Mouse (Mus musculus) T-cell, adult 2 months (primary cell): ENCODE results near the gene Frs3.
A peak's percentile ranks its signal among the peaks of the same experiment; 100 is the strongest.
"Not testable (repeated sequence)": the region's sequence is repeated elsewhere in the genome, so short reads cannot be mapped to it uniquely, and the experiment has no call there.

ENCODE experiments used
- DNase-seq: peaks from one replicate; pipeline ENCODE4 v3.0.0; 2022; ENCODE audit warnings: low spot score

Gene Frs3

DNA sequence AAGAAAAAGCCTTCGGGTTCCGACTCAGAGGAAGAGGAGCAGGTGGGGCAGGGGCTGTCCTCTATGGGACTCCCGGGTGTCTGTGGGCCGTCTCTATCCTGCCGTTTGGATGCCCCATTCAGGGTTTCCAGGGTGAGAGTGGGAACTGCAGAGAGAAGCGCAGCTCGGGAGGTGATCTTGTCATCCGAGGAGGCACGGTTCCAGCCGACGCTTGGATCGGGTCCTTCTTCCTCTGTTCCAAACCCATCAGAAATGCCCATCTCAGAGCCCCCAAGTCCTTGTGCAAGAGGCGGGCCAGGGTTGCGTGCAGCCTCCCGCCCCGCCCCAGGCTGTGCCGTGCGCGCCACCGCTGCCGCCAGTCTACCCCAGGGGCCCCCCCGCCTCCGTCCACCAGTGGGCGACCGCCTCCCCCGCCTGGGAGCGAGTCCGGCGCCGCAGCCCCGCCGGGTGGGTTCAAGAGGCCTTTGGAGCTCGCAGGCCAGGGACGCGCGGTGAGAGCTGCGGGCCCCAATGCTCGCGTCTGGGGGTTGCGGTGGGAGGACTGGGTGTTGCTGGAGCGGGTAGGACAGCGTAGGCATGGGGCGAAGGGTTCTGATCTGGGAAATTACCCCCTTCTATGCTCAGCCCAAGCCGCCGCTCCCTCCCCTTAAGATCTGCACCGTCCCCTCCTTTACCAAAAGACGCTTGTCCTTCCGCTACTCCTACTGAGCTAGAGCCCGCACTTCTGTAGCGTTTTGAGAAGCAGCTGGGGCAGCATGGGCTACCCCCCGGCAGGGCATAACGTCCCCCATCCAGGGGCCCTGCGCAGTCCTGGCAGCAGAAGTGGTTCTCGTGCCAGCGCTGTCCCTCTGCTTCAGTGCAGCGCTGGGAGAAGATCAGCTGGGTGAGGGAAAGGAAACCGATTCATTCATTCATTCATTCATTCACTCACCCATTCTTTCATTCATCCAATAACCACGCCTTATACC is at the start of gene Frs3:
Gene Frs3 (plus strand): TSS at position 423 of the 968 bp plus-strand sequence.
- peak; percentile 40 for DNase-seq

DNA sequence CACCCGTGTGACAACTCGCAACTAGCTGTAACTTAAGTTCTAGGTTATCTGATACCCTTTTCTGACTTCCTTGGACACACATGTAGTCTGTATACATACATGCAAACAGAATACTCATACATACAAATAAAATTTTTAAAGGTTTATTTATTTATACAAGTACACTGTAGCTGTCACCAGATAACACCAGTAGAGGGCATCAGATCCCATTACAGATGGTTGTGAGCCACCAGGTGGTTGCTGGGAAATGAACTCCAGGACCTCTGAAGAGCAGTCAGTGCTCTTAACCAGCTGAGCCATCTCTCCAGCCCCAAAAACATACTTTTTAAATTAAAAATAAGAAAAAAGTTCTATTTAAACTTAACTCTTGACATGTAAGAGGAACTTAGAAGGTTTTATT is 45.8 kb upstream of the Frs3 start:
- DNase-seq = no peak

DNA sequence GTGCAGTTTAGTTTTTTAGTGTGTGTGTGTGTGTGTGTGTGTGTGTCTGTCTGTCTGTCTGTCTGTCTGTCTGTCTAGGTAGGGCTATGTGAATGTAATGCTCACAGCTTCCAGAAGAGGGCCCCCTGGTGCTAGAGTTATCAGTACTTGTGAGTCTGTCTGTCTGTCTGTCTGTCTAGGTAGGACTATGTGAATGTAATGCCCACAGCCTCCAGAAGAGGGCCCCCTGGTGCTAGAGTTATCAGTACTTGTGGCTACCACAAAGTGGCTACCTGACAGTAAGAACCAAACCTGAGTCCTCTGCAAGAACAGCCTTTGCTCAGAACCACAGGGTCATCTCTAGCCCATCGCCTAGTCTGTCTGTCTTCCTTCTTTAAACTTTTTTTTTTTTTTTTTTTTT is 42.1 kb upstream of the Frs3 start:
- DNase-seq = peak; percentile 64

DNA sequence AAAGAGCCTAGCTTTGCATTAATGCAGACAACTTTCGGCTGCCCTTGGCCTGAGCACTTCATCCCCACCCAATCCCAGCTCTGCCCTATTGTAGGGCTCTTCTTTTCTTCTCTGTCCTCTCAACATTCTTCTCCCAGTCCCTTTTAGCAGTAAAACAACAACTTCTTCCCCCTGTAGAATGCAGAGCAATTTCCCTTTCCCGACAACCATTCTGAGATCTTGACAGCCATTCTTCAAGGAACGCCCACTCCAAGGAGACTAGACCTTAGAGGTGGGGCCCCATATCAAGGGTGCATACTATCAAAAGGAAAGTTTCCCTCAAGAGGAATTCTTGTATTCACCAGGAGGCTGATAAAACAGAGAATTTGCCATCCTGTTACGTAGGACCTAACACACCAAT is 39.9 kb upstream of the Frs3 start:
- DNase-seq = no peak

DNA sequence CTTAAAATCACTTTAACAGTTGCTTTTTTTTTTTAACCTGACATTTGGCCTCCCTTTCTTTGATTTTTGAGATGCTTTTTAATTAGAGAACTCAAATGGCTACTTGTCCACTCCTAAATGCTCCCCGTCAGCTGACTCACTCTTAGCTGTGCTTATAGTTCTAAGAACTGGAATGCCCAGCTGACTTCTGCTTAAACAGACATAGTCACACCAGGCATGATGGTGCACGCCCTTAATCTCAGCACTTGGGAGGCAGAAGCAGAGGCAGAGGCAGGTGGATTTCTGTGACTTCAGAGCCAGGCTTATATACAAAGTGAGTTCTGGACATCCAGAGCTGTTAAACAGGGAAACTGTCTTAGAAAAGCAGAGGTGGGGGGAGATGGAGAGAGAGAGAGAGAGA is 36.9 kb upstream of the Frs3 start:
- DNase-seq = no peak

DNA sequence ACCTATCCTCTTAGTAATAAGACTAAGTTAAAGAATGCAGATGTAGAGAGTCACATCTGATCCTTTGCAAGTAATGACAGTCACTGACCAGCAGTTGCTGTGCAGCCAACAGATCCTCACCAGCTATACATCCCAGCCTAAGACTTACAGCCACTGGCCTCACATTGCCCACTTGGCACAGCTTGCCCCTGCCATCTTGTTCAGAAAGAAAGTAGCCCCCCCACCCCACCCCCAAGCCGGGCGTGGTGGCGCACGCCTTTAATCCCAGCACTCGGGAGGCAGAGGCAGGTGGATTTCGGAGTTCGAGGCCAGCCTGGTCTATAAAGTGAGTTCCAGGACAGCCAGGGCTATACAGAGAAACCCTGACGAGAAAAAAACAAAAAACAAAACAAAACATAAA is 34.5 kb upstream of the Frs3 start:
- not testable (repeated sequence) for DNase-seq

DNA sequence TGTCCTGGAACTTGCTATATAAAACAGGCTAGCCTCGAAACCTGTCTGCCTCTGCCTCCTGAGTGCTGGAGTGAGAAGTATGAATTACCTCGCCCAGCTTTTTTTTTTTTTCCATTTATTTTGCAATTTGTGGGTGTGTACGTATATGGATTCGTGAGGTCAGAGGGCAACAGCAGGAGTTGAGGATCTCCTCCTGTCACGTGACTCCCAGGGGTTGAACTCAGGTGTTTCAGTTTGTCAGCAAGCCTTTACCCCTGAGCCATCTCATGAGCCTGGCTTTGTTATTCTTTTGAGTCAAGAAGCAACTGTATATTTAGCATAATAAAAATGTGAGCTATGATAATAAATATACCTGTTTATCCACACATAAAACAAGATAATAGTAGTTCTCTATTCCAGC is 33.1 kb upstream of the Frs3 start:
- DNase-seq = no peak

DNA sequence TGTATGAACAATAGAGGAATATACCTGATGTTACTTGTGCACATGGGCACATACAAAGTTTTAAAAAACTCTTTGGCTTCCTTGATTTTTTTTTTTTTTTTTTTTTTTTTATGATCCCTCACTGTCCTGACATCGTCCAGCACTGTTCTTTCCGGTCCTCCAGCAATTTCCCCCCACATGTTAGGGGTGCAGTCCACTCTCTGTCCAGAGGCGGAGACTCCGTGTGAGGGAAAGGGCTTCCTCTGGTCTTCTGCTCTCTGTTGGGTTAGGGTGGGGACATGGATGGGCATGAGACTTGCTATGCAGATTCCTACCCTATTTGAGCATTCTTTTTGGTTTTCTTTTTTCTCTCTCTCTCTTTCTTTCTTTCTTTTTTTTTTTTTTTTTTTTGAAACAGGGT is 30.9 kb upstream of the Frs3 start:
- DNase-seq = no peak

DNA sequence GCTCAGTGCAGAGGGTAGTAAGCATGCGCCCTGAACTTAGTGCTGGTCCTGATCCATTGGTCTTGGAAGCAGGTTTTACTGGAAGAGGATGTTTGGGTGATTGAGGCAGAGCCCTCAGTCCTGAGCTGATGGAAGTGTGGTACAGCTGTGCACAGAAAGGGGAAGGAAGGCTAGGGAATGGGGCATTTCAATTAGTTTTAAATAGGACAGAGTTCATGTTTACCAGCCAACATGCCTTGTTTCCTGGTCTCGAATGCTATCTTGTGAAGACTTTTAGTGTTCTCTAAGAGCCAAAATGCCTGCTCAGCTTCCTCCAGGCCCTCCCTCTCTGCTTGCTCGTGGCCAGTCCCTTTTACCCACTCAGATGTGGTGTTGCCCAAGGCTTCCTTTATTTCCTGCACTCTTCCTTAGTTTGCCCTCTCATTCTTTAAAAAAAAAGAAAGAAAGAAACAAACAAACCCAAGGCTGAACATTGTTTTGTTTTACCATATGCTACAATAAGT is 30.0 kb upstream of the Frs3 start:
- DNase-seq = no peak

DNA sequence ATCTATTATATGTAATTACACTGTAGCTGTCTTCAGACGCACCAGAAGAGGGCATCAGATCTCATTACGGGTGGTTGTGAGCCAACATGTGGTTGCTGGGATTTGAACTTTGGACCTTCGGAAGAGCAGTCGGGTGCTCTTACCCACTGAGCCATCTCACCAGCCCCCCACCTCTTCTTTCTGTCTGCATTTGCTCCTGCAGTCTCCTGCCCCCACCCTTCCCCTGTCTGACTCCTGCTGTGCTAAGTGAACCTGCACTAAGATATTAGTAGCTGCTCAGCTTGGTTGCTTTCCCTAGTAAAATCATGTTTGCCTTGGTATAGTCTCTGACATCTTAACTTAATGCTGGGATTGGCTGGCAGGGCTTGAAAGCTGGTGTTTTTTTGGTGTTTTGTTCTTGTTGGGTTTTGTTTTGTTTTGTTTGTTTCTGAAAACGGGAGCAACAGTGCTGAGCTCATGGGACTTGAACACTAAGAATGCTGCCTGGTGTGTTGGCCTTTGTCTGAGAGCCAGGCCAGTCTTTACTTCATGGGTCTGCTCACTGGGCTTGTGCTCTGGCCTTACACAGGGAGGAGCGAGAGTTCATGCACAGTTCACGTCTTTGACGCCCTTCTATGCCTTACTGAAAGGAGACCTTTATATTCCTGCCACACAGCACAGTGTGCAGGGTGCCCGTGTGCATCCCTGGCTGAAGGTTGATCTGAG is 25.7 kb upstream of the Frs3 start:
- no peak for DNase-seq

DNA sequence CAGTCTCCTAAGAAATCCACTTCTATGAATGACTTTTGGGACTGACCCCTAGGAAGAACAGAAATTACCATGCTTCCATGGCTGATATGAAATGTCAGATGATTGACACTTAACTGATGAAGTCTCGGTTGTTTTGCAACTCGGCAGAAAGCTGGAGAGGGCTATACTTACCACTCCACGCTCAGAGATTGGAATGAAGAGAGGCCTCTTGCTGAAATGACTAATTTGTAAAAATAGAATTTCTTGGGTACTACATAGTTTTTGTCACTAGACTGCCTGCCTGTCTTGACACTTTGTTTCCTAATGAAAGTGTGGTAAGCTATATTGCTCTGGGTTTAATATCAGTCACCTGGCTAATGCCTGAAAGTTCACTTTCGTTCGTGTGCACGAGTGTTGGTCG is 24.4 kb upstream of the Frs3 start:
- DNase-seq = no peak

DNA sequence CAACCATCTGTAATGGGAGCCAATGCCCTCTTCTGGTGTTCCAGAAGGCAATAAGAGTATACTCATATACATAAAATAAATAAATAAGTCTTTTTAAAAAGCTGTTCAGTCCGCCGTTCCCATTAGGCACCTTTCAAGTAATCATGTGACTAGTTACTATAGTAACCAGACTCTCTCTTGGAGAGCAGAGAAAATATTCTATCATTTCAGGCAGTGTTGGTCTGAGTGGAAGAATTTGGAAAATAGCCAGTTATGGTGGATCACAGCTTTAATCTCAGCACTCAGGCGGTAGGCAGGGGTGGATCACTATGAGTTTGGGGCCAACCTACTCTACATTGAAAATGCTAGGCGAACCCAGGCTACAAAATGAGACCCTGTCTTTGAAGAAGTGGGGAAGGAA is 19.7 kb upstream of the Frs3 start:
- DNase-seq = no peak

DNA sequence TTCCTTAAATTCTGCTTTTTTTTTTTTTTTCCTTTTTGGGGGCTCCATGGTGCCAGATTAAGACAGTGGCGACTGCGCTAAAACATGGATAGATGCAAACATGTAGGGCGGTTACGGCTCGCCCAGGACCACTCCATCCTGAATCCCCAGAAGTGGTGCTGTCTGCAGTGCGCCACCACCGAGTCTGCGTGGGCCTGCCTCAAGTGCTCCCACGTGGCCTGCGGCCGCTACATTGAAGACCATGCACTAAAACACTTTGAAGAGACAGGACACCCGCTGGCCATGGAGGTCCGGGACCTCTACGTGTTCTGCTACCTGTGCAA is 16.9 kb upstream of the Frs3 start:
- DNase-seq = no peak

DNA sequence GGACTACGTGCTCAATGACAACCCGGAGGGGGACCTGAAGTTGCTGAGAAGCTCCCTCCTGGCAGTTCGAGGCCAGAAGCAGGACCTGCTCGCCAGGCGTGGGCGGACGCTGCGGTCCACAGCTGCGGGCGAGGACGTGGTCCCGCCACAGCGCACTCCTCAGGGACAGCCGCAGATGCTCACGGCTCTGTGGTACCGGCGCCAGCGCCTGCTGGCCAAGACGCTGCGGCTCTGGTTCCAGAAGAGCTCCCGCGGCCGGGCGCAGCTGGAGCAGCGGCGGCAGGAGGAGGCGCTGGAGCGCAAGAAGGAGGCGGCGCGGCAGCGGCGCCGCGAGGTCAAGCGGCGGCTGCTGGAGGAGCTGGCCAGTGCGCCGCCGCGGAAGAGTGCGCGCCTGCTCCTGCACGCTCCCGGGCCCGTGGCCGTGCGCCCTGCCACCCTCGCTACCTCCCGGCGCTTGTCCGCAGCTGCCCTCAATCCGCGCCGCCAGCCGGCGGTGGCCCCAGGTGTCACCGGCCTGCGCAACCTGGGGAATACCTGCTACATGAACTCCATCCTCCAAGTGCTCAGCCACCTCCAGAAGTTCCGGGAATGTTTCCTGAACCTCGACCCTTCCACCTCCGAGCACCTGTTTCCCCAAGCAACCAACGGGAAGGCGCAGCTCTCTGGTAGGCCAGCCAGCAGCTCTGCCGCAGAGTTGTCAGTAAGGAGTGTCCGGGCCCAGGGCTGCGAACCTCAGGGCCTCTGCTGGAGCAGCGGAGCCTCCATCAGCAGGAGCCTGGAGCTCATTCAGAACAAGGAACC is 16.3 kb upstream of the Frs3 start:
- DNase-seq = no peak

DNA sequence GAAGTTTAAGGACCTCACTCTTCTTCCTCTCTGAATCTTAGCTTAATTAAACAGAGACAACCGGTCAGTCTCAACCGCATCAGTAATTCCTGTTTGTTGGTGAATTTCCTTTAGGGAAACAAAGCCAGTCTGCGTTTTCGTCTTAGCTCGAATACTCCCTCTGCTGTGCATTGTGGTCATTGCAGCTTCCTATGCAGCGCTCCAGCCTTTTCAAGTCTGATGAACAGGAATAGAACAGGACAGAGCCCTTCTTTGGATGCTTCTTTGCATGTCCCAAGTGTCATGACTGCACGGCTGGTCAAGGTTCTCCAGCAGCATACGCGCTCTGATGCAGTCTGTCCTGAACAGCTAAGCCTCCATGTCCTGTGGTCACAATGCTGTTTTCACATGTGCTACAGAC is 12.2 kb upstream of the Frs3 start:
- peak; percentile 35 for DNase-seq

DNA sequence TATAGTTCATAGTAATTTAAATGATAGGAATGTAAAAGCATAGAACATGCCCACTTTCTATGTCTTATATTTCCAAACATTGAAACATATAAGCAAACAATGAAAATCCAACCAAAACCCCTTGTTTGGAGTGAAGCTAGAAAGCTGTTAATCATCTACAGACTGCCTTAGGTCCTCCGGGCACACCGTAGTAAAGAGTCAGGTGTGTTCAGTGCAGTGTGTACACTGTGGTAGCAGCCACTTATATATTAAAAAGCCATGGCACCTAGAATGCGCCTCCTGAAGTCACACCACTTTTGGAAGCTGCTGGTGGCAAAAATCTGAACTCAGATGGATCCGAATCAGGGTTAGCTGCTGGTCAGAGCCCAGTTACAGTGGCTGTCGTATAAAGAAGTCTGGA is 10.6 kb upstream of the Frs3 start:
- DNase-seq = no peak

DNA sequence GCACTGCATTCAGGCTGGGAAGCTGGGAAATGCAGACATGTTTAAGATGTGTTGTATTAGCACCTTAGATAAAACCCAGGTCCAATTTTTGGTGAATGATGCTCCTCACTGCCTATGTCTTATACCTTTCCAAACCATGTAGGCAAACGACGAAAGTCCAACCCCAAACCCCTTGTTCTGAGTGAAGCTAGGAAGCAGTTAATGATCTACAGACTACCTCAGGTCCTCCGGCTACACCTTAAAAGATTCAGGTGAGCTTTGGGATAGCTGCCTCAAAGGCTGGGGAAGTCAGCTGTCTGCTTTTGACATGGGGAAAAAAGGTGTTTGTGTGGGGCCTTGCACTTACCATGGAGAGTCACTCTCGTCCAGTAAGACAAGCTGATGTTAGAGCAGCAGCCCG is 10.1 kb upstream of the Frs3 start:
- DNase-seq = no peak

DNA sequence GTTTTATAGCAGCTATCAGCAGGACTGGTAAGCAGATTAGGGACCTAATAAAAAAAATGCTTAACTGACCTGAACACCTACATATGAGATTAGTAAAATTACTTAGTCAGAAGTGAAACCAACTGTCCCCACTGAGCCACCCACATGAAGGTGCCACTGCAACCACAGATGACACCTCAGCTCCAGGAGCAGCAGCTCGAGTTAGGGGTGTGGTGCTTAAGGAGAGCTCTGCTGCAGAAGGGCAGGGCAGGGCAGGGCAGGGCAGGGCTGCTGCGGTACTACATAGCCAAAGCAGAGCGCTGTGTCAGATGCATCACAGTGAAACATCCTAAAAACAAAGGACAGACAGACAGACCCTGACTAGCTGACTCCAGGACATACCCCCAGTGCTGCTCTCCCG is 6.0 kb upstream of the Frs3 start:
- DNase-seq = no peak

DNA sequence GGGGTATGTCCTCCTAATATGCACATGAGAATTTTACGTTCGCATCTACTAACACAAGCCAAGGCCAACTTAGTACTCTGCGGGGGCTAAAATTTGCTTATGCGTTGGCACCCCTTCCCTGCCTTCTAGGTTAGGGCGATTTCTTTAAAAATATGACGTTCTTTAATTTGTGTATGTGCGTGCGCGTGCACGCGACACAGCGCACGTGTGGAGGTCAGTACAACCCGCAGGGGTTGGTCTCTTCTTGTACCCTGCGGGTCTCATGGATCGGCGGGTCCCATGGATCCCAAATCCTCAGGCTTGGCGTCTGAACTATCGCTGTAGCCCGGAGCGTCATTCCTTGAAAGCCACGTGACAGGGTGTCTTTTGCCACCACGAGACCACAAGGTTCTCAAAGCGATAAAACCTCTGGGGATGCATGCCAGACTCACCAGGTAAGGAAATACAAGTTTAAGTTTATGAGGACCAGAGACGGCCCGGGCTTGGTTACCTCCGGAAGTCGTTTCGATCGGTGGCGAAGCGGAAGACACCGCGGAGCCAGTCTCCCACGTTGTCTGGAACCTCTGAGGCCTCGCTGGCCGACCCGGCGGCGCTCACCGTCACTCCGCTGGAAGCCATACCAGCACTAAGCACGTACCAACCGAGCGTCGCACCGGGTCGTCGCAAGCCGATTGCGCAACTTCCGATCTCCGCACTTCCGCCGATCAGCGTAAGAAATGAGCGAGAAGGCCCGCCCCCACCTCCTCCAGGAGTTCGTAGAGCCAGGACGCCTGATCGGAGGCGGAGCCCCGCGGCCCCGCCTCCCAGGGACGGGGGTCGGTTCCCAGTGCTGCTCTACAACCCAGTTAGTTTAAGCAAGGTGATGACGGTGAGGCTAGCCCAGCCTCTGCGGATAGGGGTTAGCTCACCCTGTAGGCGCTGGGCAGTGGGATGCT is 1.2 kb upstream of the Frs3 start:
- peak; percentile 95 for DNase-seq

DNA sequence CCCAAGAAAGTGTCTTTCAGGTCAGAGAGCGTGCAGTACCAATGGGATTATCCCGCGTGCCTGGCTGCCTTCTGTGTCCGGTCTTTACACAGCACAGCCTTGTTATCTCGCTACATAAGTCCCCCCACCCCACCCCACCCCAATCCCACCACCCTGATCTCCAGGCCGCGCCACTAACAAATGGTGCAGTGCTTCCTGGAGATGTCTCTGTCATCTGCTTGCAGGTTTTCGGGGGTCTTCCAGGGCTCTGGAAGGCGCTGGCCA is 554 bp upstream of the Frs3 start, which contains the start of gene Tomm6:
Gene Tomm6 (minus strand): TSS at position 43 of the 264 bp plus-strand sequence.
- DNase-seq = no peak

DNA sequence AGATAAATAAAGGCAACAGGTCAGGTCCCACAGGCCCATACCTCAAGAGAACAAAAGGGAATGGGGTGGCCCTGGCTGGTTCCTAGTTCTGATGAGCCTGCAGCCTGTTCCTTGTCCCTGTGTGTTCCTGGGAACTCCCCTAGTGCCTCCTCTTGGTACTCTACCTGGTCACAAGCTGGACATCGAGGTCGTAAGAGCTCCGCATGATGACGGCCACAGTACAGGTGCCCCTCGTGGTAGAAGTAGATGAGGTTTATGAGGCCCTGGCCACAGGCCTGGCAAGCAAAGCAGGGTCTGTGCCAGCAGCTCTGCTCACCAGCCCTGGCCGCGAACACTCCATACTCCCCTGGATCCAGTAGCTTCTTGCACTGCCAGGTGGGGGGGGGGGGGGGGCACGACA is 1.1 kb downstream of the Frs3 start:
- DNase-seq = no peak

DNA sequence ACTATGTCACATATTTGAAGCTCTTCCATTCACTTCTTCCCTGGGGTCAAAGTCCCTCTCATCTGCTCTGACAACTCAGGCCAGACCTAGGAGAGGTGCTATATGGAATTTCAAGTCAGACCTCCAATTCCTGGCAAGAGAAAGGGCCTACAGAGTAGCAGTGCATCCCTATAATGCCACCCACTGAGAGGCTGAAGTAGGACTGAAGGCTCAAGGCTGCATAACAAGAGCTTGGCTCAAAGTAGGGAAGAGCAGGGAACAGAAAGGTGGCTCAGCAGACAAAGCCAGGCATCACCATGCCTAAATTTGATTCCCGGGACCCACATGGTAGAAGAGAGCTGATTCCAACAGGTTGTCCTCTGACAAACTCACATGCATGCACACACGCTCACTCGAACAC is 2.8 kb downstream of the Frs3 start:
- no peak for DNase-seq
